Mouse (Mus musculus) spleen, adult 2 months (tissue): ENCODE data around the gene Rhebl1. TPM values are rescaled to one million over a fixed set of nuclear protein-coding genes. Genes with fewer than 3 reads are reported as not detected.

Source experiments
- DNase-seq, 2 experiments: peaks; one replicate each; pipeline versions ENCODE4 v3.0.0 to v3.0.0-alpha.2; 2012 to 2021; ENCODE audit warnings: low spot score in 2 of 2, low read depth in 1 of 2
- H3K27ac ChIP-seq: fragments of 200-500 bp; 2 replicates; pipeline ENCODE4 v1.5.1; 2012; ENCODE audit warnings: low read length, inconsistent platforms; ENCODE audit not compliant: insufficient read depth
- H3K27me3 ChIP-seq: fragments of 200-500 bp; 2 replicates; pipeline ENCODE4 v1.6.1; 2012; ENCODE audit warnings: mild to moderate bottlenecking, moderate library complexity, low read length, inconsistent platforms; ENCODE audit not compliant: control insufficient read depth, insufficient read depth
- H3K36me3 ChIP-seq: fragments of 200-500 bp; 2 replicates; pipeline ENCODE4 v1.6.1; 2012; ENCODE audit warnings: mild to moderate bottlenecking, low read length, inconsistent platforms; ENCODE audit not compliant: control insufficient read depth, insufficient read depth
- H3K4me1 ChIP-seq: fragments of 200-500 bp; 2 replicates; pipeline ENCODE4 v1.6.1; 2011; ENCODE audit warnings: inconsistent platforms; ENCODE audit not compliant: control insufficient read depth, insufficient read depth, insufficient read length
- H3K4me3 ChIP-seq: fragments of 200-500 bp; 2 replicates; pipeline ENCODE4 v1.5.1; 2011; ENCODE audit warnings: mild to moderate bottlenecking, inconsistent platforms; ENCODE audit not compliant: insufficient read depth, insufficient read length; ENCODE audit errors: extremely low read depth
- CTCF ChIP-seq: fragments of 200-500 bp; IDR thresholded peaks from 2 replicates; pipeline ENCODE4 v1.5.1; 2011; ENCODE audit warnings: mild to moderate bottlenecking, inconsistent platforms; ENCODE audit not compliant: insufficient read depth, insufficient read length, insufficient replicate concordance; ENCODE audit errors: extremely low read depth
- POLR2A ChIP-seq: fragments of 200-500 bp; IDR thresholded peaks from 2 replicates; pipeline ENCODE4 v1.6.1; 2011; ENCODE audit warnings: low read depth, low read length, inconsistent platforms
- WGBS: fragments of 180-500 bp; shearing (Covaris S2); methylation state at CpG from one replicate; pipeline ENCODE4 v1.1.7; 2018; 5-methylcytosine and 5-hydroxymethylcytosine counted together
- polyA plus RNA-seq: library from polyadenylated mRNA; depleted of rRNA; stranded (reverse); fragments of >200 nt; gene quantifications from 2 replicates; pipeline ENCODE4 v1.2.3, GENCODE M21; 2012

The Rhebl1 gene
- polyA plus RNA-seq, 1 experiment: 6.0 TPM

GRCm38 (mm10) chr15:98881656-98882008 lies 12.7 kb downstream of the Rhebl1 start:
- Histone ChIP-seq H3K4me3 (no peak overlapping the region), H3K36me3 (no peaks in the 10 kb centered on the region), H3K27ac (no peak overlapping the region), H3K4me1 (peaks cover 3% of the 10 kb centered on the region; the same call in 1 of the 2 replicates), H3K27me3 (no peaks in the 10 kb centered on the region)
- TF ChIP-seq POLR2A (no peak), CTCF (no peak)
- no peak for DNase-seq
- WGBS: 22% methylated on average over 5 of the region's 5 CpGs

- TF ChIP-seq CTCF: no peak
- TF ChIP-seq POLR2A: no peak
- DNase-seq: peak; percentile 88
- Histone ChIP-seq H3K27ac (peak overlapping the region; percentile 83), H3K4me1 (peaks cover 3% of the 10 kb centered on the region; the same call in 1 of the 2 replicates), H3K4me3 (peak overlapping the region; percentile 74), H3K27me3 (no peaks in the 10 kb centered on the region), H3K36me3 (no peaks in the 10 kb centered on the region)
- WGBS: under 1% methylated on average over 48 of the region's 48 CpGs
Observed at GRCm38 (mm10) chr15:98880978-98881655, 13.2 kb downstream of the Rhebl1 start.

DNA sequence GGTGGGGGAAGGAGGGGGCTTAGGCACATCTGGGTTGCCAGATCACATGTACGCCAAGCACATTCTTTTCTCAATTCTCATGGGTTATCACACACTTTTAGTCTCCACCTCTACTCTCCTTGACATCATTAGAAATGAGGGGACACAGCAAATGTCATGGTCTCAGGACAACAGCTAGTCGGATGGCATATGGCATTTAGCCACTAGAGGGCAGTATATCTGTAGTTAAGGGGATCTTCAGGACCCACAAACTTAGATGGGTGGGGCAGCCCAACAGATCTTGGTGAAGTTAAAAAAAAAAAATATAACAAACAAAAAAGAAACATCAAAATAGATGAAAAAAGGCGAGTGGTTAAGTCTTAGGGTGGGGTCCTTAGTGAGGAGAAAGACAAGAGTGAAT lies 17.0 kb downstream of the Rhebl1 start:
- Histone ChIP-seq H3K4me1 (peaks cover 3% of the 10 kb centered on the region; the same call in 1 of the 2 replicates), H3K27ac (no peak overlapping the region), H3K4me3 (no peak overlapping the region), H3K27me3 (no peaks in the 10 kb centered on the region), H3K36me3 (no peaks in the 10 kb centered on the region)
- peak; percentile 63 to 65 for DNase-seq
- 22% methylated on average over 3 of the region's 3 CpGs for WGBS
- TF ChIP-seq POLR2A (no peak), CTCF (peak; percentile 40; the same call in 1 of the 2 replicates)

DNA sequence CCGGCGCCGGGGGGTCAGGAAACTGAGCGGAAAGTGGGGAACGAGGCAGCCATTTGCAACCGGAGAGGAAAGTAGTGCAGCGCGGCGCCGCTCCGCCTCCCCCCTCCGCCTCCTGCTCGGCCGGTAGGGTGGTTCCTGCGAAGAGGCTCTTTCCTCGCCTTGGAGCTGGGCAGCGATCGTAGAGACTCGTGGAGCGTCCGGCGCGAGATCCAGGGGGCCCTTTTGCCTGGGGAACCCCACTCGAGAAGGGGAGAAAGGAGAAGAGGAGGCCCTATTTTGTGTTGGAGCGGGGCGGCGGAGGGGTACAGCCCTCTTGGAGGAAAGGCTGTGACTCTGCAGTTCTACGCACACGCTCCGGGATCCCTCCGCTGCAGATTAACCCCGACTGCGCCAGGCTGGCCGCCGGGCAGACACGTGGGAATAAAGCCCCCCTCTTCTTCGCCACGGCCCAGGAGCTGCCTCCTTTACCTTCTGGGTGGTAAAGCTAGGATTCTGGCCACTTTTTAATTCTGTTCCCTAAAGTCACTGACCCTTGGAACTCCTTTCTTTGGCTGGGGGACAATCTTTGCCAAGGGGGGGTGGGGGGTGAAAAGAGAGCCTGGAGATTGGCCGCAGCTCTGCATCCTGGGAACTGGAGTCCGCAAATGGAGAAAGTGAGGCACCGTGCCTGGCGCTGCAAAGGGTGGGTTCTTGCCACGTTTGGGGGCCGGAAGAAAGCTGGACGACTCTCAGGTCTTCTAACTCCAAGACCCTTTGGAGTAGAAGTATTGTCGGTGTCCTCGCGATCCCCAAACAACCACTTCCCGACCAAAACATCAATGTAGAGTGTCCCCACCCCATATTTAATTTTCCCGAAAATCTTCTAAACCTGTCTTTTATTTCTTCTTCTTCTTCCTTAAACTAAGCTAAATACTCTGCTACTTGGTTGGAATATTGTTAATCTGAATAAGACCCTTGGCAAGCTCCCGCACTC lies 22.1 kb downstream of the Rhebl1 start:
- H3K4me3 ChIP-seq: peak overlapping the region; percentile 100
- H3K27ac ChIP-seq: peak overlapping the region; percentile 100
- H3K27me3 ChIP-seq: no peaks in the 10 kb centered on the region
- H3K4me1 ChIP-seq: peaks cover 20% of the 10 kb centered on the region
- DNase-seq: peak; percentile 84 to 91
- WGBS: 2% methylated on average over 50 of the region's 51 CpGs
- no peaks in the 10 kb centered on the region for H3K36me3 ChIP-seq
- no peak for TF ChIP-seq CTCF
- no peak for TF ChIP-seq POLR2A

DNA sequence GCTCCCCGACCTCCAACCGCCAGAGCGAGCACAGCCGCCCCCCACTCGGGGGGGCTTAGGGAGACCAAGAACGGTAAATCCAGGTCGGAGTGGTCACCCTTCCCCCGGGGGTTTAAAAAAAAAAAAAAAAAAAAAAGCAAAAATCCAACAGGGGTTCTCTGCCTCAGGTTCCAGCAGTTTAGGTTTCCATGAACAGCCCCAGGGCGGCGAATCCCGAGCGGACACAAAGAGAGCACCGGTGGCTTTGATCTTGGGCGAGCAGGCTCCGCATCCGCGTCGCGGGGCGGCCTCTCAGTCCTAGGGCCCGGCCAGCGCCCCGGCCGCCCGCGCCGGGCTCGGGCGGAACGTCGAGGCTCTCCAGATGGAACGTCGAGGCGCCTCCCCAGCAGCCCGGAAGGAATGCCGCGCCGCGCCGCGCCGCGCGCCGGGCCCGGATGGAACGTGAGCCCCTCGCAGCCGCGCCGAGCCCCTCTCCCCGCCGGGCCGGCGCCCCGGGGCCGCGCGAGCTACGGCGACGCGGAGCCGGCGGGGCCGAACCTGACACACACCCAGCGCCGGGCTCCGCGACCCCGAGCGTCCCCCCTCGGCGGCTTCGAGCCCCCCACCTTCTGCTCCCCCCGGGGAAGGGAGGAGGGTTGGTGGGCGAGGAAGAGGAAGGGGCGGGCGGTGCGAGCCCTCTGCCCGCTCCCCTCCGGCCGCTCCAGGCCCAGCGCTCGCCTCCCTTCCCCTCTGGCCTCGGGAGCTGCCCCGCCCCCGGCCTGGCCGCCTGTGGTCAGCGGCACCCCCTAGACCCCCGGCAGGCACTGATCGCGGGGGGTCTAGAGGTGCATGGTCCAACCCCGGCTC lies 23.0 kb downstream of the Rhebl1 start, which contains the start of gene Kmt2d:
TSS of gene Kmt2d (minus strand) at position 135 of the 846 bp plus-strand sequence.
- peak within 1 kb of the TSS; percentile 100 for H3K4me3 ChIP-seq
- no peaks in the 10 kb centered on the region for H3K27me3 ChIP-seq
- under 1% methylated on average over 91 of the region's 94 CpGs for WGBS
- H3K27ac ChIP-seq: peak within 1 kb of the TSS; percentile 100
- TF ChIP-seq POLR2A: no peak
- TF ChIP-seq CTCF: no peak
- no peak for DNase-seq
- H3K4me1 ChIP-seq: peaks cover 21% of the 10 kb centered on the region
- H3K36me3 ChIP-seq: no peaks in the 10 kb centered on the region
